8 mouse cellular contexts compared by ENCODE assay signal in genomic region chr13:102905361-102905950, GRCm38 (mm10).
DNase-seq lines count a peak whose midpoint lies in the region; ATAC-seq and TF ChIP-seq lines count a peak whose summit lies in the region.

No protein-coding gene starts in this region.

- H3K27ac ChIP-seq in kidney, embryonic 16.5 days (ENCODE audit: low read length): peak overlapping the region; percentile 93
- H3K27ac ChIP-seq in brown adipose tissue, adult 24 weeks (replicated peaks; ENCODE audit: low read depth, low read length): peak overlapping the region; percentile 90
- H3K27ac ChIP-seq in forebrain, postnatal 0 days (ENCODE audit: low read depth, low read length): peak overlapping the region; percentile 75
- H3K27ac ChIP-seq in limb, embryonic 15.5 days: peak overlapping the region; percentile 77
- H3K27ac ChIP-seq in stomach, embryonic 14.5 days (ENCODE audit: low read length): peak overlapping the region; percentile 78

- TF ChIP-seq CTCF in forebrain, postnatal 0 days (IDR thresholded peaks at IDR 0.05; ENCODE audit: low read depth): no peak

- H3K27me3 ChIP-seq in kidney, embryonic 16.5 days (ENCODE audit: insufficient read depth, low read length): no peaks in the 10 kb centered on the region
- no peaks in the 10 kb centered on the region for H3K27me3 ChIP-seq in forebrain, postnatal 0 days (ENCODE audit: insufficient read depth, low read length)
- no peaks in the 10 kb centered on the region for H3K27me3 ChIP-seq in limb, embryonic 15.5 days
- H3K27me3 ChIP-seq in stomach, embryonic 14.5 days (ENCODE audit: control insufficient read depth, insufficient read depth, low read length): no peaks in the 10 kb centered on the region

- no peak for DNase-seq in kidney, postnatal 25 days
- no peak for DNase-seq in forebrain, postnatal 0 days
- DNase-seq in left cerebral cortex, adult 11 months (ENCODE audit: low spot score): no peak
- no peak for DNase-seq in ovary, postnatal 14 days (ENCODE audit: low spot score)

- H3K4me3 ChIP-seq in kidney, embryonic 16.5 days (ENCODE audit: low read length): peak overlapping the region; percentile 62
- peak overlapping the region; percentile 83 for H3K4me3 ChIP-seq in brown adipose tissue, adult 24 weeks (ENCODE audit: insufficient read depth, low read depth, low read length)
- peak overlapping the region; percentile 48 for H3K4me3 ChIP-seq in forebrain, postnatal 0 days (ENCODE audit: low read depth, low read length)
- peak overlapping the region; percentile 51 for H3K4me3 ChIP-seq in limb, embryonic 15.5 days
- peak overlapping the region; percentile 56 for H3K4me3 ChIP-seq in stomach, embryonic 14.5 days (ENCODE audit: low read depth, low read length)

- H3K9ac ChIP-seq in kidney, embryonic 16.5 days (replicated peaks; ENCODE audit: low read length): peak overlapping the region; percentile 86
- H3K9ac ChIP-seq in forebrain, postnatal 0 days: peak overlapping the region; percentile 46
- peak overlapping the region; percentile 29 for H3K9ac ChIP-seq in limb, embryonic 15.5 days
- peak overlapping the region; percentile 60 for H3K9ac ChIP-seq in stomach, embryonic 14.5 days (replicated peaks; ENCODE audit: low read depth, low read length)

- no peak for ATAC-seq in kidney, embryonic 16.5 days (ENCODE audit: low FRiP score, low TSS enrichment)
- ATAC-seq in forebrain, postnatal 0 days: no peak
- no peak for ATAC-seq in limb, embryonic 15.5 days (ENCODE audit: insufficient number of reproducible peaks, low FRiP score, low TSS enrichment, low read depth)
- ATAC-seq in stomach, embryonic 14.5 days (ENCODE audit: insufficient number of reproducible peaks, insufficient read depth, low FRiP score, low read depth): no peak

- no peaks in the 10 kb centered on the region for H3K36me3 ChIP-seq in kidney, embryonic 16.5 days (ENCODE audit: insufficient read depth, low read length)
- H3K36me3 ChIP-seq in forebrain, postnatal 0 days (ENCODE audit: insufficient read depth): no peaks in the 10 kb centered on the region
- H3K36me3 ChIP-seq in limb, embryonic 15.5 days: no peaks in the 10 kb centered on the region
- H3K36me3 ChIP-seq in stomach, embryonic 14.5 days (ENCODE audit: control insufficient read depth, insufficient read depth, low read length): no peaks in the 10 kb centered on the region

- no peaks in the 10 kb centered on the region for H3K9me3 ChIP-seq in kidney, embryonic 16.5 days (ENCODE audit: low read length)
- no peaks in the 10 kb centered on the region for H3K9me3 ChIP-seq in forebrain, postnatal 0 days (ENCODE audit: low read length)
- no peaks in the 10 kb centered on the region for H3K9me3 ChIP-seq in limb, embryonic 15.5 days
- H3K9me3 ChIP-seq in stomach, embryonic 14.5 days (ENCODE audit: control insufficient read depth, low read depth, low read length): no peaks in the 10 kb centered on the region

- peak overlapping the region; percentile 72 for H3K4me2 ChIP-seq in kidney, embryonic 16.5 days (replicated peaks; ENCODE audit: low read depth, low read length)
- H3K4me2 ChIP-seq in forebrain, postnatal 0 days (ENCODE audit: low read depth): peak overlapping the region; percentile 74
- peak overlapping the region; percentile 75 for H3K4me2 ChIP-seq in limb, embryonic 15.5 days
- H3K4me2 ChIP-seq in stomach, embryonic 14.5 days (replicated peaks; ENCODE audit: low read depth, low read length): peak overlapping the region; percentile 49

- H3K4me1 ChIP-seq in kidney, embryonic 16.5 days (ENCODE audit: insufficient read depth, low read length): peaks cover 11% of the 10 kb centered on the region
- peaks cover 14% of the 10 kb centered on the region; the same call in 1 of the 2 replicates for H3K4me1 ChIP-seq in brown adipose tissue, adult 24 weeks (ENCODE audit: control insufficient read depth, insufficient read depth, insufficient read length, low read length)
- H3K4me1 ChIP-seq in forebrain, postnatal 0 days (ENCODE audit: insufficient read depth): 0 out of 2 replicates have a peak, but pooled peaks cover 3% of the 10 kb centered on the region
- peaks cover 12% of the 10 kb centered on the region; the same call in 1 of the 2 replicates for H3K4me1 ChIP-seq in limb, embryonic 15.5 days
- H3K4me1 ChIP-seq in stomach, embryonic 14.5 days (ENCODE audit: control insufficient read depth, insufficient read depth, low read length): peaks cover 12% of the 10 kb centered on the region; the same call in 1 of the 2 replicates

- 1% methylated on average over 16 of the region's 16 CpGs for WGBS in kidney, embryonic 16.5 days
- under 1% methylated on average over 16 of the region's 16 CpGs for WGBS in forebrain, postnatal 0 days
- 1% methylated on average over 16 of the region's 16 CpGs for WGBS in limb, embryonic 15.5 days
- under 1% methylated on average over 16 of the region's 16 CpGs for WGBS in stomach, embryonic 14.5 days

Comparison
In these comparisons a context has a peak if more than half of its experiments do, and no peak if none do; other contexts are left out.
1. H3K9ac ChIP-seq: peak in every context shown above with its lines; median percentile 86 in kidney, embryonic 16.5 days; 60 in stomach, embryonic 14.5 days; 46 in forebrain, postnatal 0 days; 29 in limb, embryonic 15.5 days.